Mouse (Mus musculus): ENCODE measurements at regions not wholly inside any gene's neighbourhood (a gene's known extent, or its start where the extent isn't known, plus 50 kb on each side); places are given as distances from the start of the nearest gene placed in this dataset.

DNA sequence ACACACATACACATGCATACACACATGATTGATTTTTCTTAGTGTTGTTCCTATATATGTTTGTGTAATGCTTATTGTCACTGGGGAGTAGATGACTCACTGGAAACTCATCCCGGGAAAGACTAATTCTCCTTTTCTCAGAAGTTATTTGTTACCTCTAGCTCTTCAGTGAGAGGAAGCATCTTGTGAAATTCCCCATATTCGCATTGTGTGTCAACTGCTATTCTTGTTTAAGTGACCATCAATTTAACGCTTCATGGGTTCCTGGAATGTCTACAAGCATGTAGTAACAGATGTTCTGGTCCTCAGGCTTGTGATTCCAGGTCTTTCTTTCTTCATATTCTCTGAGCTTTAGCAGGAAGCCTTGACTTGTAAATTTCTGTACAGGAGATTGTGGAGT lies 720.0 kb downstream of the Rpia start:
- Histone ChIP-seq H3K27ac (ENCODE audit: low read depth) (no peak overlapping the region), H3K36me3 (replicated peaks; ENCODE audit: control insufficient read depth, insufficient read depth, low read length) (no peaks in the 10 kb centered on the region), H3K9ac (replicated peaks; ENCODE audit: low read depth, low read length) (no peak overlapping the region), H3K4me2 (ENCODE audit: low read depth, low read length) (no peak overlapping the region), H3K9me3 (replicated peaks; ENCODE audit: control insufficient read depth, low read length) (no peaks in the 10 kb centered on the region), H3K4me1 (ENCODE audit: control insufficient read depth, insufficient read depth) (no peaks in the 10 kb centered on the region), H3K27me3 (ENCODE audit: control insufficient read depth, insufficient read depth, low read length) (no peaks in the 10 kb centered on the region), H3K4me3 (ENCODE audit: low read depth, low read length) (no peak overlapping the region)
- ATAC-seq (ENCODE audit: insufficient read depth, low read depth): no peak
- no peak for DNase-seq (ENCODE audit: low spot score)
- no peak for TF ChIP-seq CTCF (IDR thresholded peaks at IDR 0.05; ENCODE audit: low read depth)
- TF ChIP-seq EP300 (IDR thresholded peaks at IDR 0.05; ENCODE audit: low read depth): no peak
- 70% methylated on average over 3 of the region's 3 CpGs for WGBS

- Histone ChIP-seq H3K27ac (ENCODE audit: low read depth) (no peak overlapping the region), H3K9me3 (replicated peaks; ENCODE audit: control insufficient read depth, low read length) (no peaks in the 10 kb centered on the region), H3K9ac (replicated peaks; ENCODE audit: low read depth, low read length) (no peak overlapping the region), H3K4me2 (ENCODE audit: low read depth, low read length) (no peak overlapping the region), H3K4me3 (ENCODE audit: low read depth, low read length) (no peak overlapping the region), H3K4me1 (ENCODE audit: control insufficient read depth, insufficient read depth) (no peaks in the 10 kb centered on the region), H3K36me3 (replicated peaks; ENCODE audit: control insufficient read depth, insufficient read depth, low read length) (no peaks in the 10 kb centered on the region), H3K27me3 (ENCODE audit: control insufficient read depth, insufficient read depth, low read length) (no peaks in the 10 kb centered on the region)
- 78% methylated on average over 6 of the region's 6 CpGs for WGBS
- ATAC-seq (ENCODE audit: insufficient read depth, low read depth): no peak
- DNase-seq (ENCODE audit: low spot score): no peak
- TF ChIP-seq EP300 (IDR thresholded peaks at IDR 0.05; ENCODE audit: low read depth) (no peak), CTCF (IDR thresholded peaks at IDR 0.05; ENCODE audit: low read depth) (no peak)
Measured at GRCm38 (mm10) chr6:70067716-70068415, 724.2 kb downstream of the Rpia start.

DNA sequence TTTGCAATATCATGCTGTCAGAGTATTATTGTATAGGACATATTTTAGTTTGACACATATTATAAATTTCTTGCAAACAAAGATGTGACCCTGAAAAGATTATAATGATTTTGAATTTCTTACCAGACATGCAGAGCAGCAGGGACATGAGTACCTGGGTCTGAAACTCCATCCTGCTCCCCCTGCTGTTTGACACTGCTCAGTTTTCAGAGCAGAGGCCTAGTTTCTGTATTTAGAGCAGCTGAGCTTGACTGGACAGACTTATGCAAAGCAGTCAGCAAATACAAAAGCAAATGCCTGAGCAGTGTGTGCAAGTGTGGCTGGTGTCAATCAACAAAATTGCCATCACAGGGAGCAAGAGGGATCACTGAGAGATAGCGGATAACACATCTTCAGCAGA lies 733.0 kb downstream of the Rpia start:
- Histone ChIP-seq H3K9me3 (replicated peaks; ENCODE audit: control insufficient read depth, low read length) (no peaks in the 10 kb centered on the region), H3K4me2 (ENCODE audit: low read depth, low read length) (no peak overlapping the region), H3K27me3 (ENCODE audit: control insufficient read depth, insufficient read depth, low read length) (no peaks in the 10 kb centered on the region), H3K27ac (ENCODE audit: low read depth) (no peak overlapping the region), H3K4me3 (ENCODE audit: low read depth, low read length) (no peak overlapping the region), H3K36me3 (replicated peaks; ENCODE audit: control insufficient read depth, insufficient read depth, low read length) (no peaks in the 10 kb centered on the region), H3K9ac (replicated peaks; ENCODE audit: low read depth, low read length) (no peak overlapping the region), H3K4me1 (ENCODE audit: control insufficient read depth, insufficient read depth) (no peaks in the 10 kb centered on the region)
- 77% methylated on average over 1 of the region's 1 CpGs for WGBS
- no peak for DNase-seq (ENCODE audit: low spot score)
- TF ChIP-seq EP300 (IDR thresholded peaks at IDR 0.05; ENCODE audit: low read depth) (no peak), CTCF (IDR thresholded peaks at IDR 0.05; ENCODE audit: low read depth) (no peak)
- no peak for ATAC-seq (ENCODE audit: insufficient read depth, low read depth)

- TF ChIP-seq EP300 (IDR thresholded peaks at IDR 0.05; ENCODE audit: low read depth) (no peak), CTCF (IDR thresholded peaks at IDR 0.05; ENCODE audit: low read depth) (no peak)
- Histone ChIP-seq H3K9me3 (replicated peaks; ENCODE audit: control insufficient read depth, low read length) (no peaks in the 10 kb centered on the region), H3K36me3 (replicated peaks; ENCODE audit: control insufficient read depth, insufficient read depth, low read length) (no peaks in the 10 kb centered on the region), H3K4me3 (ENCODE audit: low read depth, low read length) (no peak overlapping the region), H3K4me2 (ENCODE audit: low read depth, low read length) (no peak overlapping the region), H3K27me3 (ENCODE audit: control insufficient read depth, insufficient read depth, low read length) (no peaks in the 10 kb centered on the region), H3K27ac (ENCODE audit: low read depth) (no peak overlapping the region), H3K9ac (replicated peaks; ENCODE audit: low read depth, low read length) (no peak overlapping the region), H3K4me1 (ENCODE audit: control insufficient read depth, insufficient read depth) (no peaks in the 10 kb centered on the region)
- 68% methylated on average over 3 of the region's 3 CpGs for WGBS
- ATAC-seq (ENCODE audit: insufficient read depth, low read depth) (no peak), DNase-seq (ENCODE audit: low spot score) (no peak)
Measured at GRCm38 (mm10) chr6:70058374-70058773, 733.7 kb downstream of the Rpia start.

- H3K27ac ChIP-seq (ENCODE audit: low read depth): no peak overlapping the region
- H3K36me3 ChIP-seq (replicated peaks; ENCODE audit: control insufficient read depth, insufficient read depth, low read length): no peaks in the 10 kb centered on the region
- H3K9me3 ChIP-seq (replicated peaks; ENCODE audit: control insufficient read depth, low read length): no peaks in the 10 kb centered on the region
- no peak overlapping the region for H3K4me2 ChIP-seq (ENCODE audit: low read depth, low read length)
- TF ChIP-seq CTCF (IDR thresholded peaks at IDR 0.05; ENCODE audit: low read depth) (no peak), EP300 (IDR thresholded peaks at IDR 0.05; ENCODE audit: low read depth) (no peak)
- H3K4me1 ChIP-seq (ENCODE audit: control insufficient read depth, insufficient read depth): no peaks in the 10 kb centered on the region
- ATAC-seq (ENCODE audit: insufficient read depth, low read depth) (no peak), DNase-seq (ENCODE audit: low spot score) (no peak)
- no peak overlapping the region for H3K9ac ChIP-seq (replicated peaks; ENCODE audit: low read depth, low read length)
- no peak overlapping the region for H3K4me3 ChIP-seq (ENCODE audit: low read depth, low read length)
- no peaks in the 10 kb centered on the region for H3K27me3 ChIP-seq (ENCODE audit: control insufficient read depth, insufficient read depth, low read length)
- WGBS: 33% methylated on average over 2 of the region's 2 CpGs
Measured at GRCm38 (mm10) chr6:70040894-70041293, 751.1 kb downstream of the Rpia start.

DNA sequence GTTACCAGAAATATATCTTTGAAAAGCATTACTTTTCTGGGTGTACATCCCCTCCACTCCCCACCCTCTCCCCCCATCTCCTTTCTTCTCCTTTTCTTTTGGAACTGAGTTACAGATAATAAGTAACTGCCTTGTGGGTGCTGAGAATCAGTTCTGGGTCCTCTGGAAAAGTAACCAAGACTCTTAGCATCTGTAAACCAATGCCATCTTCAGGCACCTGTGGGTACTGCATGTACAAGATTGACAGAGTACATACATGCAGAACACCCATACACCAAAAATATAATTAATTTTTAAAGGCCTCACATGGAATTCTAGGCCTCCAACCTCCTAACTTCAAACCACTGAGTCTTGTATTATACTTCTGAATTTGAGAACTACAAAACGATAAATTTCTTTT lies 758.4 kb downstream of the Rpia start:
- ATAC-seq (ENCODE audit: insufficient read depth, low read depth): no peak
- Histone ChIP-seq H3K27ac (ENCODE audit: low read depth) (no peak overlapping the region), H3K36me3 (replicated peaks; ENCODE audit: control insufficient read depth, insufficient read depth, low read length) (no peaks in the 10 kb centered on the region), H3K4me3 (ENCODE audit: low read depth, low read length) (no peak overlapping the region), H3K4me2 (ENCODE audit: low read depth, low read length) (no peak overlapping the region), H3K4me1 (ENCODE audit: control insufficient read depth, insufficient read depth) (no peaks in the 10 kb centered on the region), H3K9me3 (replicated peaks; ENCODE audit: control insufficient read depth, low read length) (no peaks in the 10 kb centered on the region), H3K9ac (replicated peaks; ENCODE audit: low read depth, low read length) (no peak overlapping the region), H3K27me3 (ENCODE audit: control insufficient read depth, insufficient read depth, low read length) (no peaks in the 10 kb centered on the region)
- DNase-seq (ENCODE audit: low spot score): no peak
- 57% methylated on average over 1 of the region's 1 CpGs for WGBS
- no peak for TF ChIP-seq EP300 (IDR thresholded peaks at IDR 0.05; ENCODE audit: low read depth)
- no peak for TF ChIP-seq CTCF (IDR thresholded peaks at IDR 0.05; ENCODE audit: low read depth)

All from heart, postnatal 0 days (tissue).